Mouse (Mus musculus) thymus, postnatal 4 days (tissue): ENCODE data around the gene Eri3.

Experiments used
- DNase-seq: peaks from one replicate; pipeline ENCODE4 v3.0.0; 2021

The Eri3 gene

DNA sequence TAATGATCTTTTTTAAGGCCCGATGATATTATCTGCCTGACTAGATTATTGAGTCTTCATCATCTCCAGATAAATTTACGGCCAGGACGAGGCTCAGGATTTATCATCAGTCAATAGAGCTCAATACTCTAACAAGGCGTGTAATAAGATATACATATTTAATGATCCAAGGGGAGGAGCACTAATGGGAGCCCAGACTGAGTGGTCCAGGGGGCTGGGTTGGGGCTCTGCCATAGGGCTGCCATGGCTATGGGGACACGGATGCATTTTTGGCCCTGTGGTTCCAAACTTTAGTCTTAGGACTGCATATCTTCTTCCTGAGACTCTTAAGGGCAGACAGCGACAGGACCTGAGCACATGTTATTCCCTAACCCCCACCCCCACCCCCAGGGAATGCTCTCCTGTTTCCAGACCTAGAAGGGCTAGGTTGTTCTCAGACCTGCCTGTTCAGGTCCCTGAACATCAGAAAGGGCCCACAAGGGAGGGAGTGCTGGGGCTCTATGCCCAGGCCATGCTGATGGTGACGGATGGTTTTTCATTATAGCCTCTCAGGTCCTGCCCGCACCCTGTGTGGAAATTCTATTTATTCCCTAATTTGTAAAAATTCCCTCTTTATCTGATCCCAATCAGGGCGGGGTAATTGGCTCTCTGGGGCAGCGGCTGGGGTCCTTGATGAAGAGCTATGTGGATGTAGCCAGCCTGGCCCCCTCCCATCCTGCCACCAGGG lies 114.4 kb downstream of the Eri3 start:
- no peak for DNase-seq

DNA sequence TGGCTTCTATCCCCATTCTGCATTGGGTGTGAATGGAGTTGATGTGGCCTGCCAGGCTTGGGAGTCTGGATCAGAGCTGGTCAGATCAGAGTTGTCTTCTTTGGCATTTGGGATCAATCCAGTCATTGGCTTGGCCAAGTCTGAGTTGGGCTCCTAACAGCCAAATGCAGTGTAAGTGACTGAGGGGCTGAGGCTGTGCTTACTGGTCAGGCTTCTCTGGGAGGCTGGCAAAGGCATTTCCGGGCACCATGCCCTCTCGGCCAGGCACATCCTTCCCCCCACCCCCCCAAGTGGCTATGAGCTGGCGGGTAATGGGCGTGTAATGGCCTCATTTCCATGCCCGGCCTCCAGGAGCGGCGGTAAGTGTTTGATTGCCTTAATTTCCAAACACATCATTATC lies 115.4 kb downstream of the Eri3 start:
- DNase-seq = no peak

DNA sequence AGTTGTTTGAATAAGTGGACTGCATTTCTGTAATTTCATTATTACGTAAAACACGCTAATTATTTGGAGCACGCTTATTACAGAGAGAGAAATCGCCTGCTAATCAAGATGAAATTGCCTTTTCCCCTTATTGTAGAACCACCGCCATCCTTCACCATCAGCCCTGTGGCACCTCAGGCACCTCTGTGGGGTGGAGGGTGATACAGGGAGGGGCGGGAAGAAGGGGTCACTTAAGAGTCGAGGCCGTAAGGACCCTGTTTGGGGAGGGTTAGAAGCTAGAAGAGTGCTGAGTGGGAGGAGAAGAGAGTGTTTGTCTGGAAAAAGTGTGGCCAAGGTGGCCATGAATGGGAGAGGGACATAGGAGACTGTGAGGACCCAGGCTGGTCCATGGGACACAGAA lies 115.9 kb downstream of the Eri3 start:
- no peak for DNase-seq

DNA sequence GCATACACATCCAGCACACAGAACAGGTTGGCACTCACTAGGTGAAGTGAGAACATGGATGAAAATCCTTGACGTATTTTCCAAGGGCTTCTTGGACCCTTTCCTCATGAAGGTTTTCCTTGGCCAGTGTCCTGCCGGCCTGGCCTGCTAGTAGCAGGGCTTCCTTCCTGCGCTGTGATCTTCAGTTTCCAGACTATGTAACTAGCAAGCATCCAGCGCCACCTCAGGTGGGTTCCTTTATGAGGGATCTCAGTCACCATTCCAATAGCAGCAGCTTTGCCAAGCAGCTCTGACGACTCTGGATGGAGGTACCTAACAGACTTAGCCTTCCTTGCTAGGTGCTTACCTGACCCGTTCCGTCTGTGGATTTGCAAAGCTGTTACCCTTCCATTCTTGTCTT lies 119.7 kb downstream of the Eri3 start:
- DNase-seq = no peak

DNA sequence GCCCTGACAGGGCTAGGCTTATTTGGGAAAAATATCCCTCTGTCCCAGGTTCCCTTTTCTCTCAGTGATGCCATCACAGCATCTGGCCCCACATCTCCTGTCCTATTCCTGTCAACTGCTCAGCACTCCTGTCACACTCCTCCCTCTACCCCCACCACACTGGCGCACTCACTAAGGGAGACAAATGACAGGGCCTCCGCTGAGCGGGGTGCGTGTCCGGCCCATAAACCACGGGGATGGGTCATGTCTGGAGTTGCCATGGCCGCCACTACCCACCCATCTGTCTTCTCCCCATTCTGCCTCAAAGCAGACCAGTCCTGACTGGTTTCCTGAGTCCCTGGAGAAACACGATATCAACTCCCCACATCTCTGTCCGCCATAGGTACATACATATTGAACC lies 121.9 kb downstream of the Eri3 start:
- DNase-seq = no peak

DNA sequence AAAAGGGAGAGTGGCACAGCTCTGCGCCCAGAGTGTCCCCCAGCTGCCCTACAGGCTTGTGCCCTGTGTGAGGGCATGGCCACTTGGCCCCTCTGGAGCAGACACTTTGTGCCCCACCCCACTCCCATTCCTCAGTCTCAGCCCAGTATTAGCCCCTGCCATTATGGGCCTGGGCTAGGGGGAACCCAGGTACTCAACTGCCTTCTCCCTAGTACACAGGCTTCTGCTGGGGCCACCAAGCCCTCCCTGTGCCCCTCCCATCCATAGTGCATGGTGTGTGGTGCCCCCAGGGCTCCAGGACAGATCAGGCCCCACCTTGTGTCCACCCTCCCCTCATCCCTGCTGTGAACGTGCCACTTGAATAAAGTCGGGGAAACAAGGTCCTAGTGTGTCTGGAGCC lies 123.7 kb downstream of the Eri3 start:
- DNase-seq = no peak

DNA sequence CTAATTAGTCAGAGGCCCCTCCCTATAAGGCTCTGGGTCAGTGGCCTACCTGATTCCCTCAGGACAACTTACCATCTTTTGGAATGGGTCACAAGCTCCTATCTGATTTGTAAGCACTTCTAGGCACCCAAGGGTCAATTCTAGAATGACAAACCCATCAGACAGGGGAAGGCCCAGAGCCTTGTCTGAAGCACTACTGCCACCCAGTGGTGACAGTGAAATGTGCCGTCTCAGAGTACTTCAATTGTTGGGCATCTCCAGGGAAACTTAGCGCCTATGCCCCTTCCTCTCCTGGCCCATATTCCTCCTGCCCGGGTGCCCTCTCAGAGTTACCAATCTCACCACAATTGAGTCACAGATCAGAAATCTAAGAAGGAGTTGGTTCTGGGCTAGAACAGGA lies 126.7 kb downstream of the Eri3 start:
- peak; percentile 84 for DNase-seq

DNA sequence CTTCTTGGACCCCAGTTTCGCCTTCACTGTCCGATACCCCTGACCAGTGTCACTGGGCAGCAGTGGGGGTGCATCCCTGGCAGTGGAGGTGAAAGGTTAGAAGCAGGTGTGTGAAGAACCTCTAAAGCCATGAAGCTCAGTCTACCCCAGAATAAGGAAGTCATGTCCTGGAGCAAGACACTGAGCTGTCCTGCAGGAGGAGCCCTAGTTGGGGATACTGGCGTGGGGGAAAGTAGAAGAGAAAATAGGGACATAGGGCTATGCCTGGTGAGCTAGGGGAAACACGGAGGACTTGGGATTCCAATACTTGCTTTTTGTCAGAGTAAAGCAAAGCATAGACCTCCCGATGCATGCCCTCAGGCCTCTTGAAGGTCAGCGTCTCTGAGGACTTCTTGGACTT lies 130.8 kb downstream of the Eri3 start:
- DNase-seq = no peak

DNA sequence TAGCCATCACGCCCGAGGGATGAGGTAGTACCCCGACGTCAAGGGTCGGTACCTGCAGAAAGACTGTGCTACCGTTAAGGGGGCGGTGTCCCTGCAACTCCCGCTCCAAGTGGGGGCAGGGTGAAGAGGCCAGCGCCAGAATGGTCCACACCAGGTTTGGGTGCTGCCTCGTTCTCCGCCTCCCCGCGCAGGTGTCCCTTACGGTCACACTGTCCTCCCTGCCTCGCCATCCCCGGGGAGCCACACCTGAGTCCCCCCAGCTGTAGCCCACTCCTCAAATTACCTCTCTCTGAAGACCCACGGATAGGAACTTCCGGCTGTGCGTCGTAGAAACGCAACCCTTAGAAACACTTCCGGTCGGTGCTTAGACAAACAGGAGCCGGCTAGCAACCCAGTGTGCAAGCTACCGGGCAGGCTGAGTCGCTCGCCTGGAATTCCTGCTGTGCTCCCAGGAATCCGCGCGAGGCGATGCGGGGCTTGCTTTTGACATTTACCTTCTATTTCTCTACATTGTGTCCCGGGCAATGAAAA lies 131.8 kb downstream of the Eri3 start, which contains the start of gene Dmap1:
Dmap1 (minus strand) TSS at position 343 of the 531 bp plus-strand sequence.
- DNase-seq = peak; percentile 84

DNA sequence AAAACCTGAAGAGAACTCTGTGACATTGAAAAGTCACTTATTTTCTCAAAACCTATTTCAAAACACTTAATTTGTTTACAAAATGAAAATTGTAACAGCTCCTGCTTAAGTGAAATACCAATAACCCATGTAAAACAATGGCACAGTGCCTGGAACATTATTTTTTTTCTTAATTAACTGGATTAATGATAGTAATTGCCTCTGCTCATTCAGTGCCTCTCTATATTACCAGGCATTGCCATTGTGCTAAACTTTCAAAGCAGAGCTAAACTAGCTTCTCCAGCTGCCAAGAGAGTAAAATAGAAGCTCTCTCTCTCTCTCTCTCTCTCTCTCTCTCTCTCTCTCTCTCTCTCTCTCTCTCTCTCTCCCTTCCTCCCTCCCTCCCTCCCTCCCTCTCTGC lies 132.3 kb downstream of the Eri3 start:
- DNase-seq = no peak

DNA sequence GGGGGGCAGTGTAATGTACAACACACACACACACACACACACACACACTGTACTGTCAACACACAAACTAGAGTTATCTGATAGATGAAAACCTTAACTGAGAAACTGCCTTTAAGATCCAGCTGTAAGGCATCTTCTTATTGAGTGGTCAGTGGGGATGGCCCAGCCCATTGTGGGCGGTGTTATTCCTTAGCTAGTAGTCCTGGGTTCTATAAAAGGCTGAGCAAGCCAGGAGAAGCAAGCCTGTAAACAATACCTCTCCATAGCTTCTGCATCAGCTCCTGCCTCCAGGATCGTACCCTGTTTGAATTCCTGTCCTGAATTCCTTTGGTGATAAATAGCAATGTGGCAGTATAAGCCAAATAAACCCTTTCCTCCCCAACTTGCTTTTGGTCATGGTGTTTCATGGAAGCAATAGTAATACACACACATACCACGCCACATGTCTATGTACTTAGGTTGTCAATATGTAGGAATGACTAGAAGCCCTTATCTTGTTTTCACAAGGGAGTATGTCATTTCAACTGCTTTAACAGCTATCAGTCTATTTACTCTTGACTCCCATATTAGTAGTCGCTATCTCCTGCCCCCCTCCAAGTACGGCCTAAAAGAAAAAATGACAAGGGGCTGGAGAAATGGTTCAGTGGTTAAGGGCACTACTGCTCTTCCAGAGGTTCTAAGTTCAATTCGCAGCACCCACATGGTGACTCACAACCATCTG lies 133.0 kb downstream of the Eri3 start:
- no peak for DNase-seq

DNA sequence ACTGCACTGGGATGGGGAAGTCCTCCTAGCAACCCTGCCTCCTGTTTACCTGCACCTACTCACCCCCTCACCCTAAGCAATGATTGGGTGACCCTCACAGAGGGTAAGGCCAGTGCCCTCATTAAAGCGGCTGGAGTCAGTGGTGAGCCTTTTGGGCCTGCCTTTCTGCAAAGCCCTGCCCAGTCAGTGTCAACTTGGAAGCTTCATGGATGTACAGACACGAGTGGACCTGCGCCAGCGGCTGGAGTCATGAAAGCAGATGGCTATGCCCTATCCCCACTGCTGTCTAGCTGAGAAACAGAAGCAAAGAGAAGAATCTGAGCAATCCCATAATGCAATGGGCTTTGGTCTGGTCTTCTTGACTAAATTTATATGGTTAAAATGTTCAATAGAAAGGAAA lies 136.2 kb downstream of the Eri3 start:
- DNase-seq = no peak

DNA sequence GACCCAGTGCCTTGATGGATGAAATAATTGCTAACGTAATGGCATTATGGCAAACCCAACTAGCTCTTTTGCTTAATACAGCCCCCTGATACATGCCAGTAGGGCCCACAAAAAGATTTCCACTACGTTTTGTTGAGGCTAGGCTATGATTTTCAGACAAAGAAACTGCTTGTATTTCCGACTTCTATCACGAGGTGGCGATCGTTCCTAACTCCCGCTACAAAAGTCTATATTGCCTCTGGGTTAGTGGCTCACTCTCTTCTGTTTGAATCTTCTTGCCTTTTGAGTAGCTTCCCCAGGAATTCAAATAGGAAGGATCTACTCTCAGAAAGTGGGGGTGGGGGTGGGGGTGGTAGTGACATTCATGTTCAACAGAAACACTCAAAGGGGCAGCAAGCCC lies 155.2 kb downstream of the Eri3 start:
- peak; percentile 71 for DNase-seq

DNA sequence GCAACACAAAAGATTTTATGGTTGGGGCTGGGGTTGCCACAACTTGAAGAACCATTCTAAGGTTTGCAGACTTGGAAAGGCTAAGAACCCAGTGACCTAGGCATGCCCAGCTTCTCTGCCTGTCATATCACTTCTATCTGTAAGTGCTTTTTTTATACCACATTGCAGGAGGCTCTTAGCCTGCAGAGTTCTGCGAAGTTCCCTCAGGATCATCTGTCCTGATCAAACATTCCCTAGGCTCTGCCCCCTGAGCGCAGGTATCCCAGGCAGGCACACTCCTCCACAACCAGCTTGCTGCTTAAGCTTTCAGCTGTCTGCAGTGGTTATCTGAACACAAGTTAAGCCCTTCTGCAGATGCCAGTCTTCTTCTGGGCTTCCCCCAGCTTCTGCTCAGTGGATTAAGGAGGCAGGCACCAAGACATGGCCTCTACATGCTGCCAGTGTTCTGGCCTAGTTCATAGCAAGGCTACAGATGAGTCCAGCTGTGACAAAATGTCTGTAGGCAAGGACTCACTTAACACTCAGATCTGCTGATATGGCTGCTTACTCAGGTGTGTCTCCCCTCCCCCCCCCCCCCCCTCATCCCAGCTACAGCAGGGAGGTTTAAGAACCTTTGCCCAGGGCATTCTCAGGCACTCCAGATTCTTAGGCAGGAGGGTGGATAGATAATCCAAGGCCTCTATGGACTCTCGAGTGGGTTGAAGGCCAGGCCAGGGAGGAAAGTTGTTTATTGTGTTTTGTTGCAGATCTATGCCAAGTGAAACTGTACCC lies 158.8 kb downstream of the Eri3 start:
- no peak for DNase-seq

DNA sequence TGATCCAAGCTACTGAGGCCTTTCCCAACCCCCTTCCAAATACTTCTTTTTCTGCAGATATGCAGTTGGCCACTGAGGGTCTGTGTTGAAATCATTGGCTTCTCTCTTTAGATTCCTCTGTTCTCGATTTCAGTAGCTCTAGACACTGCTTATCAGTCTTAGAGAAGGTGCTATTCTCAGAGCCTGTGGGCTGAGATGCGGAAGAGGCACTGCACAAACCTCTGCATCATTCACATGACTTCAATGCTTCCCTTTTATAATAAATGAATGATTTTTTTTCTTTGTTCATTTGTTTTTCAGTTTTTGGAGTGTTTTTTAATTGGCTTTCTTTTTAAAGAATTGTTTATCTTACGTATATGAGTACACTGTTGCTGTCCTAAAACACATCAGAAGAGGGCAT lies 162.1 kb downstream of the Eri3 start:
- no peak for DNase-seq

DNA sequence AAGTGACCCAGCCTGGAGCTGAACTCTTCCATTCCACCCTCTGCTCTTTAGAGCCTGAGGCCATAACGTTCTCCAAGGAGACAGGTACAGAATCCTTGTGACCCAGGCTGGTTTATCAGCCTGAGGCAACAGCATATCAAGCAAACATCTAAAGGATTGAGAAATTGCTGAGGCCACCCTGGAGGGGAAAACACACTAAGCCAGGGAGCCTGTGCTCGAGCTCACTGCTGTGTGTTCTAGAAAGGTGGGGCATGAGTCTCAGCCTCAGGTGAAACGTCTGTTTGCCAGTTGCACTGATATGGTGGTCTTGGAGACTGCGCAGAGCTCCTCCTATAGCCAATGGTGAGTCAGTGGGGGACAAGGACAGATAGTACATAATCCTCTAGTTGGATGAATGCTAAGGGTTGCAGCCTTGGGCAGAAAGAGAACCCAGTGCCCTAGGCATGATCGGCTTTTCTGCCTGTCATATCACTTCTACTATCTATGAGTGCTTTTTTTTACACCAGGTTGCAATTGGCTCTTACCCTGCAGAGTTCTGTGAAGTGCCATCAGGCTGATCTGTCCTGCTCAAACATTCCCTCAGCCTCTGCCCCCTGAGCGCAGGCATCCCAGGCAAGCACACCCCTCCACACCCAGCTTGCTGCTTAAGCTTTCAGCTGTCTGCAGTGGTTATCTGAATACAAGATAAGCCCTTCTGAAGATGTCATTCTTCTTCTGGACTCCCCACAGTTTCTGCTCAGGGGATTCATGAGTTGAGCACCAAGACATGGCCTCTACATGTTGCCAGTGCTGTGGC lies 163.3 kb downstream of the Eri3 start:
- no peak for DNase-seq
